Mouse (Mus musculus): ENCODE measurements around the gene Rtp4. TPM values are rescaled to one million over a fixed set of nuclear protein-coding genes. Genes with fewer than 3 reads are reported as not detected.
A peak's percentile ranks its signal among the peaks of the same experiment; 100 is the strongest.

The Rtp4 gene
- polyA plus RNA-seq, 1 experiment from 2014 or later: 5.2 TPM

DNA sequence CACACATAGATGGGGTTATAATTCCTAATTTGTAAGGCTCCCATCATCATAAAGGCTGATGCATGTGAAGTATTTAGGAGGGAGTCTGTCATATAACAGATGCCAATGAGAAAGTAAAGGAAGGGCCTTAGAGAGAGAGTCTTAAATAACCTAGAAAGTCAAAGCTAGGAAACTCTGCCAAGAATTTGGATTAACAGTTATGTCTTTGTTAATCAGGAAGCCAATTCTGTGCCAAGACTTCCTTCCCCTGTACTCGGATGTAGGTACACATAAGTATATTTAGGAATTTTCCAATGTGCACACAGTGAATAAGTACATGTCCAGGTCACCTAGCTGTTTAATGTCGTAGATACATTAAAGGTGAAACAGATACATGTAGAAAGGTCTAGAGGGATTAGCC is 3.5 kb upstream of the Rtp4 start:
- Histone ChIP-seq H3K9ac (replicated peaks) (no peak overlapping the region), H3K27ac (replicated peaks) (0 out of 2 replicates have a peak overlapping the region, but pooled peaks have one; percentile 37), H3K4me1 (peaks cover 58% of the 10 kb centered on the region), H3K9me3 (replicated peaks) (no peaks in the 10 kb centered on the region), H3K4me2 (no peak overlapping the region), H3K27me3 (replicated peaks) (no peaks in the 10 kb centered on the region), H3K36me3 (0 out of 2 replicates have a peak, but pooled peaks cover 3% of the 10 kb centered on the region), H3K4me3 (replicated peaks) (no peak overlapping the region)
- 71% methylated on average over 2 of the region's 2 CpGs for WGBS
- ATAC-seq (ENCODE audit: low FRiP score): no peak

DNA sequence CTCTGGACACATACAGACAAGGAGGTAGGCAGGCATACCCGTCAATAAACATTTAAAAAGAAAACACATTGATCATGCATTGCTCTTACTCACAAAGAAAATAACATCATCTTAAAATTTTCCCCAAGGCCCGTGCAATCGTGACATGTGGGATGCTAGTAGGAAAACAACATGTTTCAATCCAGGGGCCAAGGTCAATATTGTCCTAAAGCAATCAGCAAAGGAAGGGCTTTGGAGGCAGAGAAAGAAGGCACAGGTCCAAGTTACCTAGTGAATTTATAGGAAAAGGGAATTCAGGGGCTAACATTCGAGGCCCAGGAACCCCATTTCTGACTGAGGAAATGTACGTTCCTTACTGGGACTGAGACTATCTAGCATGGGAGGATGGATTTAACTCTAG is 2.9 kb upstream of the Rtp4 start:
- Histone ChIP-seq H3K4me1 (peaks cover 64% of the 10 kb centered on the region), H3K36me3 (no peaks in the 10 kb centered on the region), H3K4me3 (replicated peaks) (no peak overlapping the region), H3K4me2 (peak overlapping the region; percentile 64), H3K27me3 (replicated peaks) (no peaks in the 10 kb centered on the region), H3K27ac (replicated peaks) (peak overlapping the region; percentile 64; the same call in 1 of the 2 replicates), H3K9me3 (replicated peaks) (no peaks in the 10 kb centered on the region), H3K9ac (replicated peaks) (no peak overlapping the region)
- WGBS: 83% methylated on average over 5 of the region's 5 CpGs
- ATAC-seq (ENCODE audit: low FRiP score): no peak

DNA sequence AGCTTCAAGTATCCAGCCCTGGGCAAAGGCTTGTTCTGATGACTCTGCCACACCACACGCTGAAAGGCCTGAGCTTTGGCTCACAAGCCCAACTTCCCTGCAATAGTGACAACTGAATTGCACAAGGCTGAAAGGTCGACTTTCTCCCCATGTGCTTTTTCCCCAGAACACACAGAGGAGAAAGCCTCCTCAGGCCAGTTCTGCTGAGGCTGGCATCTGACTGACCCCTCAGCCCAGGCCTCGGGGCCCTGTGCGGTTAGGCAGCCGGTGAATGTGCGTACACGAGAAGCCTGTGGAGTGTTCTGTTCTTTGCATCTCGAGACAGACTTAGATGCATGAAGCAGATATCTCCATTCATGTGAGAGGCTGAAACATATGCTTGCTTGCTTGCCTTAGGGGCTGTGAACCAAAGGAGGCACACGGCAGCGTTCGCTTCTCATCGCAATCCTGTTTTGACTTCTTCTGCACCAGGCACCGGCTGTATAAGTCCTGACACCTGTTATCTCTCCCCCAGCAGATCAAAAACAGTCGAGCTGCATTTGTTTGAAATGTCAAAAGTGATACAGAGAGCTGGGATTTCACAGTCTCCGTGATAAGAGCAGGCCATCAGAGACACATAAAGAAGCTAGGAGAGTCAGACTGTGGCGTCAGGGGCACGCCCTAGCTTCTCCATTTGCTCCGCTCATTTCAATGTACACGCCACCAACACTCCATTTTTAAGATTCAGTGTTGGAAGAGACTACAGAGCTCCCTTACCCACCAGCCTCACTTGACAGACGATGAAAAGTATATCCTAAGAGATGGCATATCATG is 2.1 kb upstream of the Rtp4 start:
- H3K9me3 ChIP-seq (replicated peaks): no peaks in the 10 kb centered on the region
- H3K4me2 ChIP-seq: peak overlapping the region; percentile 64
- H3K4me3 ChIP-seq (replicated peaks): peak overlapping the region; percentile 17
- ATAC-seq (ENCODE audit: low FRiP score): no peak
- WGBS: 48% methylated on average over 20 of the region's 20 CpGs
- H3K9ac ChIP-seq (replicated peaks): 0 out of 2 replicates have a peak overlapping the region, but pooled peaks have one; percentile 5
- H3K36me3 ChIP-seq: no peaks in the 10 kb centered on the region
- peak overlapping the region; percentile 64 for H3K27ac ChIP-seq (replicated peaks)
- peaks cover 71% of the 10 kb centered on the region for H3K4me1 ChIP-seq
- no peaks in the 10 kb centered on the region for H3K27me3 ChIP-seq (replicated peaks)

DNA sequence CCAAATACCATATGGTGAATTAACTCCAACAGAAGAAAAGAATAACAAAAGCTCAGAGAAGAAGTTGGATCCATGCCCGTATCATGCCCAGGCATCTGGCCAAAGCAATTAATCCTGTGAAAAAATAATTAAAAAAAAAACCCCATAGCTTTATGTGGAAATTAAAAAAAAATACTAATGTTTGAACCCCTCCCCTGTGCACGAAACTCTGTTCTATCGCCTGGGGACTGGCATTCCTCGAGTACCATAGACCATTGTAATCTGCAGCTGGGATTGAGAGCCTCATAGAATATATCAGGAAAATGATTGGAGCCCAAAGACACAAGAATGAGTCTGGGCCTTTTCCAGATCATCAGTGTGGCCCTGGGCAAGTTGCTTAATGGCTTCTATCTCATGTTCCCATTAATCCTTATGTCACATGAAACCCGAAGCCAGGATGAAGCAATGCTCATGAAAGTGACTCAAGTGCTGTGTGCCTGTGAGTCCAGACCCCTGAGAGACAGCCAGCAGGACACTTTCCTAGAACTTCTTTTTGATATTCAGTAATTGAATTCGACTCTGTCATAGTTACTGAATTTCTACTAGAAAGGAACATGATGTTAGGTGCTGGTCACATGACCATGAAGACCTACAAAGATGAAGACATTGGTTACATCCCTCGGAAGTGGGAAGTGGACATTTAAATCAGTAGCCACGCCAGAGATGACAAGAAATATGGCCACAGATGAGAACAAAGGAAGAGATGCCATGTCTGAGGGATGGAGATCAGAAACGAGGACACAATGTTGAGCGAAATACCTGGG is 1.3 kb upstream of the Rtp4 start:
- no peak for ATAC-seq (ENCODE audit: low FRiP score)
- peaks cover 73% of the 10 kb centered on the region for H3K4me1 ChIP-seq
- 44% methylated on average over 10 of the region's 10 CpGs for WGBS

DNA sequence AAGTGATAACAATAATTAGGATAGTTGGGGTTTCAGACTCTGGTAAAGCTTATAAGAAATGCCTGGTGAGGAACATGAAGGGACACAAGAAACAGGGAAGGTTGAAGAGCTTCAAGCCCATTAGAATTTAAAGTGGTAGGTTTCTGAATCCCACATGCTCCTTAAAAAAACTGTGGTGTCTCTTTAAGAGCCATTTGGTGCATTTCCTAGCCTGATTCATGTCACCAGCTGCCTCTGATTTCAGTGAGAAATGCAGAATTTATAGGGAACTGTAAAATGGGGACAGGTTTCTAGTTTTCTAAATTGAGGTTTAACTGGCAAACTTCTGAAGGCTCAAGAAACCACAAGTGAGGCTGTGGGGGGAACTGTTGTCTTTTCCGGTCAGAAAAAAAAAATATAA is 320 bp upstream of the Rtp4 start:
- peaks cover 73% of the 10 kb centered on the region for H3K4me1 ChIP-seq
- H3K27me3 ChIP-seq (replicated peaks): no peaks in the 10 kb centered on the region
- peak overlapping the region; percentile 49 for H3K9ac ChIP-seq (replicated peaks)
- no peak for ATAC-seq (ENCODE audit: low FRiP score)
- H3K9me3 ChIP-seq (replicated peaks): no peaks in the 10 kb centered on the region
- peak overlapping the region; percentile 64 for H3K4me2 ChIP-seq
- H3K27ac ChIP-seq (replicated peaks): peak overlapping the region; percentile 88
- peak overlapping the region; percentile 44 for H3K4me3 ChIP-seq (replicated peaks)
- no peaks in the 10 kb centered on the region for H3K36me3 ChIP-seq
- WGBS: 10% methylated on average over 1 of the region's 1 CpGs

More for the DNA sequence above, 1.3 kb upstream of the Rtp4 start:
- H3K27ac ChIP-seq (replicated peaks): peak overlapping the region; percentile 88
- peak overlapping the region; percentile 64 for H3K4me2 ChIP-seq
- H3K9me3 ChIP-seq (replicated peaks): no peaks in the 10 kb centered on the region
- peak overlapping the region; percentile 44 for H3K4me3 ChIP-seq (replicated peaks)
- H3K36me3 ChIP-seq: no peaks in the 10 kb centered on the region
- no peaks in the 10 kb centered on the region for H3K27me3 ChIP-seq (replicated peaks)
- H3K9ac ChIP-seq (replicated peaks): no peak overlapping the region

DNA sequence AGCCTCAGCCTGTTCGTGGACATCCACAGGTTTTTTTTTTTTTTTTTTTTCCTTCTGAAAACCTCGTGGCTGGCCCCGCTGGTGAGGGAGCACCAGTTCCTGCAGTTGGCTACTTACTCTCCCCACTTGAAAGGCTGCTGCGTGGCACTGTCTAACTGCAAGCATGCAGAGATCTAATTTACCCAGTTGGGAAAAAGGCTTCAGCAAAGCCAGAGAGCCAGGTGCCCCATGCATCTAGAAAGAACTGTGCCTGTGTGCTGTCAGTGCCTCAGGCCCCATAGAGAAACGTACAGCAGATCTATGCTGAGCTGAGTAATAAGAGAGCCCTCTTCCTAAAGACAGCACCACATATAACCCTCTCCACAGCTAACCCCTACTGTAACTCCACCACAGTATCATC is 1.0 kb downstream of the Rtp4 start:
- 7% methylated on average over 5 of the region's 5 CpGs for WGBS
- ATAC-seq (ENCODE audit: low FRiP score): peak; percentile 30; the same call in 1 of the 2 replicates
- Histone ChIP-seq H3K4me2 (peak overlapping the region; percentile 64), H3K27me3 (replicated peaks) (no peaks in the 10 kb centered on the region), H3K9me3 (replicated peaks) (no peaks in the 10 kb centered on the region), H3K27ac (replicated peaks) (peak overlapping the region; percentile 88), H3K36me3 (no peaks in the 10 kb centered on the region), H3K4me1 (peaks cover 65% of the 10 kb centered on the region), H3K4me3 (replicated peaks) (peak overlapping the region; percentile 44), H3K9ac (replicated peaks) (peak overlapping the region; percentile 1; the same call in 1 of the 2 replicates)

DNA sequence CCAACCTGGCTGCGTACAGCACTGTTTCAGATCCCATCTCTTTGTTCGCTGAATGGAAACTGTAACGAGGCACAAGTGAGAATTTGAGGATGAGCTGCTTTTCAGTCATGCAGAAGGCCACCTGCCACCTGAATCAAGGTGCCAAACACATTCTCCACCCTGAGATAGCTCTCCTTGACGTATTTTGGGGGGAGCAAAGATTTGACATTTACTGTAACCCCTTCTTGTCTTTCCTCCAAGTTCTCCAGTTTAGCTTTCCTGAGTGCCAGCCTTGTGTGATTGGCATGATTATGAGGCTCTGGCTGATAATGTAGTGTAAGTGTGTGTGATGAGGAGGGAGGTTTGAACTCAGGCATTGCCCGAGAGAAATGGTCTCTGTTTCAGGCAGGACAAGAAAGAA is 2.0 kb downstream of the Rtp4 start:
- no peak overlapping the region for H3K4me2 ChIP-seq
- no peaks in the 10 kb centered on the region for H3K36me3 ChIP-seq
- ATAC-seq (ENCODE audit: low FRiP score): no peak
- no peaks in the 10 kb centered on the region for H3K27me3 ChIP-seq (replicated peaks)
- WGBS: 70% methylated on average over 5 of the region's 5 CpGs
- no peak overlapping the region for H3K4me3 ChIP-seq (replicated peaks)
- H3K4me1 ChIP-seq: peaks cover 56% of the 10 kb centered on the region
- H3K9me3 ChIP-seq (replicated peaks): no peaks in the 10 kb centered on the region
- no peak overlapping the region for H3K9ac ChIP-seq (replicated peaks)
- H3K27ac ChIP-seq (replicated peaks): no peak overlapping the region

DNA sequence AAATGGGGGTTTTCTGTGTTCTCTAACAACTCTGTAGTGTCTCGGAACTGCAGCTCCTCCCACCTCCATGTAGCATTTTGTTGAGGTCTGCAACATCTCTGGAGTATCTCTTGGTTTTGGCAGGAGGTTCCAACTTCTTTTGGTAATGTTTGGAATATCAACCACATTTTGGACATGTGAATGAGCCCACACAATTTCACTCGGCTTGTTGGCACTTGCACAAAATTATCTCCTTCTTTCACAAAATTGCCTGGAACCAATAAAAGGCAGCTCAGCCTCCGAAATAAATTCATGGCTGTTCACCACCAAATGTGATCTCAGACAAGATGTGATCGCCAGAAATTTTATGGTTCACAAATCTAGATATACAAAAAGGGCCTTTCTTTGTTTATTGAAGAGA is 9.1 kb downstream of the Rtp4 start:
- H3K27me3 ChIP-seq (replicated peaks): no peaks in the 10 kb centered on the region
- no peak overlapping the region for H3K4me3 ChIP-seq (replicated peaks)
- ATAC-seq (ENCODE audit: low FRiP score): no peak
- H3K27ac ChIP-seq (replicated peaks): no peak overlapping the region
- WGBS: 76% methylated on average over 4 of the region's 4 CpGs
- H3K4me2 ChIP-seq: no peak overlapping the region
- H3K4me1 ChIP-seq: no peaks in the 10 kb centered on the region
- no peak overlapping the region for H3K9ac ChIP-seq (replicated peaks)
- no peaks in the 10 kb centered on the region for H3K9me3 ChIP-seq (replicated peaks)
- H3K36me3 ChIP-seq: no peaks in the 10 kb centered on the region

DNA sequence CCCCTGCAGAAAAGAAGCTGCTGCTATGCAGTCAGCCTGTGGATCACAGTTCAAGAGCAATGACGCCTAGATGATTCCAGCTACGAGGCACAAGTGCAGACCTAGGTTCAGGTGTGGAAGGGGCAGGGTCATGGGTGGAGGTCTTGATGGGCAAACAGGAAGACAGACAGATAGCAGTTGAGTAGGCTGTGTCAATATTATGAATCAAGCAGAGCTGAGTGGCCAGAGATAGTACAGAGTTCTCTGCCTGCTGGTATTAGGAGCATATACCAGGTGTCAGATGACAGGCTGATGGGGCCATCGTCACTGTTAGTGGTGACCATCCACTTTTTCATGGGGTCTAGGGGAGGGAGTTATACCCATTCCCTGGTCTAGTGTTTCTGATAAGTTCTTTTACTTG is 13.6 kb downstream of the Rtp4 start:
- H3K36me3 ChIP-seq: no peaks in the 10 kb centered on the region
- H3K9me3 ChIP-seq (replicated peaks): no peaks in the 10 kb centered on the region
- no peak overlapping the region for H3K4me3 ChIP-seq (replicated peaks)
- no peaks in the 10 kb centered on the region for H3K4me1 ChIP-seq
- no peaks in the 10 kb centered on the region for H3K27me3 ChIP-seq (replicated peaks)
- no peak overlapping the region for H3K4me2 ChIP-seq
- no peak overlapping the region for H3K27ac ChIP-seq (replicated peaks)
- WGBS: 86% methylated on average over 3 of the region's 3 CpGs
- no peak overlapping the region for H3K9ac ChIP-seq (replicated peaks)
- ATAC-seq (ENCODE audit: low FRiP score): no peak

DNA sequence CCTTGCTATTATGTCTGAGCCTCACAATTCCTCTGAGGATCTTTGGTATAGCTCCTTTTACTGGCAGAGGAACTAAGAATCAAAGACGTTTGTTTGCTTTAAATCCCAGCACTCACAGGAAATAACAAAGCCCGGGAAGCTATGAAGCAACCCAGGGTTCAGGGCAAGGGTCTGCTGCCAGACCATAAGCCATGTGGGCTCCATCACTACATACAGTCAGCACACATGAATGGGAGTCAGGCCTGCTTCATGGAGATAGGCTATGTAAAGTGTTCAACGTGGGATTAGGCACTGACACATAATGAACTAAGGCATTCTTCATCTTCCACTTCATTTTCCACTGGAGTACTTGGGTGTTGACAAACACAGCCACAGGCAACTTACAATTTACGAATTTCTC is 21.0 kb downstream of the Rtp4 start:
- Histone ChIP-seq H3K9me3 (replicated peaks) (no peaks in the 10 kb centered on the region), H3K4me1 (0 out of 2 replicates have a peak, but pooled peaks cover 6% of the 10 kb centered on the region), H3K27ac (replicated peaks) (no peak overlapping the region), H3K4me3 (replicated peaks) (no peak overlapping the region), H3K9ac (replicated peaks) (no peak overlapping the region), H3K27me3 (replicated peaks) (no peaks in the 10 kb centered on the region), H3K4me2 (no peak overlapping the region), H3K36me3 (no peaks in the 10 kb centered on the region)
- WGBS: 65% methylated on average over 4 of the region's 4 CpGs
- ATAC-seq (ENCODE audit: low FRiP score): no peak

DNA sequence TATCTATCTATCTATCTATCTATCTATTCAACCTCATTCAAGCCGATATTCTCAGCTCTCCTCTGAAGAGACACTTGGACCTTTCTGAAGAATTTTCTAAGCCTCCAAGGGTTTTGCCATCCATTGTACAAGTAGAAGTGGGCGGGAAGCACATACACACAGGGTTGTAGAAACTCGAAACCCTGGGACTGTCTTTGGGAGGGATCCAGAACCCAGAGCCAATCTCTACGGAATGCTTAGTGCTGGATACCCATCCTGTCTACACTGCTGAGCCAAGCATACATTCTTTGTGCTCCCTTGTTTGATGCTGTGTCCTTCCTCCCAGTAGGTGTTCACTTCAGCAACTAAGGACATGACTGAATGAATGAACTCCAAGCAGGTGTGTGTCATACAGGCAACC is 22.8 kb downstream of the Rtp4 start:
- no peaks in the 10 kb centered on the region for H3K36me3 ChIP-seq
- no peak overlapping the region for H3K4me2 ChIP-seq
- no peak overlapping the region for H3K27ac ChIP-seq (replicated peaks)
- ATAC-seq (ENCODE audit: low FRiP score): no peak
- 0 out of 2 replicates have a peak, but pooled peaks cover 6% of the 10 kb centered on the region for H3K4me1 ChIP-seq
- no peak overlapping the region for H3K4me3 ChIP-seq (replicated peaks)
- H3K27me3 ChIP-seq (replicated peaks): no peaks in the 10 kb centered on the region
- WGBS: 81% methylated on average over 4 of the region's 4 CpGs
- no peaks in the 10 kb centered on the region for H3K9me3 ChIP-seq (replicated peaks)
- no peak overlapping the region for H3K9ac ChIP-seq (replicated peaks)

All from neural tube, embryonic 15.5 days (tissue).